Mouse (Mus musculus) midbrain, embryonic 11.5 days (tissue): ENCODE results near the gene Galnt10. TPM values are rescaled to one million over a fixed set of nuclear protein-coding genes. Genes with fewer than 3 reads are reported as not detected.

Experiments used
- ATAC-seq: fragments of 200-750 bp; cut with Nextera tagmentation; 2 replicates; pipeline ENCODE4 v1.8.0; 2017; ENCODE audit warnings: moderate TSS enrichment, moderate library complexity; ENCODE audit not compliant: low FRiP score
- DNase-seq: peaks from one replicate; pipeline ENCODE4 v3.0.0; 2015; ENCODE audit warnings: low spot score; ENCODE audit errors: missing footprints
- H3K27ac ChIP-seq: fragments of 300-500 bp; sonication (generic); 2 replicates; pipeline ENCODE4 v1.5.1; 2014; ENCODE audit warnings: low read depth, low read length
- H3K27me3 ChIP-seq: fragments of 300-500 bp; sonication (generic); 2 replicates; pipeline ENCODE4 v1.6.1; 2014; ENCODE audit warnings: mild to moderate bottlenecking, low read length, moderate library complexity, mixed read lengths; ENCODE audit not compliant: control insufficient read depth, insufficient read depth
- H3K36me3 ChIP-seq: fragments of 300-500 bp; sonication (generic); 2 replicates; pipeline ENCODE4 v1.6.1; 2014; ENCODE audit warnings: mild to moderate bottlenecking, low read length, moderate library complexity, mixed read lengths; ENCODE audit not compliant: control insufficient read depth, insufficient read depth
- H3K4me1 ChIP-seq: fragments of 300-500 bp; sonication (generic); 2 replicates; pipeline ENCODE4 v1.6.1; 2014; ENCODE audit warnings: low read length; ENCODE audit not compliant: control insufficient read depth, insufficient read depth
- H3K4me2 ChIP-seq: fragments of 300-500 bp; sonication (generic); 2 replicates; pipeline ENCODE4 v1.6.1; 2014; ENCODE audit warnings: mild to moderate bottlenecking, moderate library complexity
- H3K4me3 ChIP-seq: fragments of 300-500 bp; sonication (generic); 2 replicates; pipeline ENCODE4 v1.5.1; 2014; ENCODE audit warnings: low read depth, low read length
- H3K9ac ChIP-seq: fragments of 300-500 bp; sonication (generic); 2 replicates; pipeline ENCODE4 v1.6.1; 2014; ENCODE audit warnings: low read length
- H3K9me3 ChIP-seq: fragments of 300-500 bp; sonication (generic); 2 replicates; pipeline ENCODE4 v1.6.1; 2016; ENCODE audit warnings: low read length; ENCODE audit not compliant: control insufficient read depth
- WGBS: fragments of 180-500 bp; shearing (Covaris S2); extraction: QIAGEN DNeasy Blood & Tissue Kit; methylation state at CpG from one replicate; pipeline ENCODE4 v1.1.7; 2014; 5-methylcytosine and 5-hydroxymethylcytosine counted together
- polyA plus RNA-seq: library from polyadenylated mRNA; unstranded; fragments of >200 nt; fragmentation: Nextera tagmentation; extraction: Ambion mirVana; gene quantifications from 2 replicates; pipeline ENCODE4 v1.2.1, GENCODE M21; 2014

The Galnt10 gene
- polyA plus RNA-seq, 1 experiment from 2014 or later = 13.9 TPM

GRCm38 (mm10) chr11:57832552-57833201 lies 187.4 kb downstream of the Galnt10 start, which contains the start of gene Hand1:
Hand1 (minus strand) TSS chr11:57832818.
- H3K27ac ChIP-seq = no peak within 1 kb of the TSS
- H3K4me1 ChIP-seq = peaks cover 9% of the 10 kb centered on the region
- H3K9me3 ChIP-seq = no peaks in the 10 kb centered on the region
- WGBS = under 1% methylated on average over 22 of the region's 23 CpGs
- H3K36me3 ChIP-seq = no peaks in the 10 kb centered on the region
- peak; percentile 95 for DNase-seq
- H3K4me2 ChIP-seq = no peak within 1 kb of the TSS
- no peak within 1 kb of the TSS; the same call in 1 of the 2 replicates for H3K4me3 ChIP-seq
- no peak within 1 kb of the TSS for H3K9ac ChIP-seq
- H3K27me3 ChIP-seq = peaks cover 98% of the 10 kb centered on the region
- no peak for ATAC-seq

DNA sequence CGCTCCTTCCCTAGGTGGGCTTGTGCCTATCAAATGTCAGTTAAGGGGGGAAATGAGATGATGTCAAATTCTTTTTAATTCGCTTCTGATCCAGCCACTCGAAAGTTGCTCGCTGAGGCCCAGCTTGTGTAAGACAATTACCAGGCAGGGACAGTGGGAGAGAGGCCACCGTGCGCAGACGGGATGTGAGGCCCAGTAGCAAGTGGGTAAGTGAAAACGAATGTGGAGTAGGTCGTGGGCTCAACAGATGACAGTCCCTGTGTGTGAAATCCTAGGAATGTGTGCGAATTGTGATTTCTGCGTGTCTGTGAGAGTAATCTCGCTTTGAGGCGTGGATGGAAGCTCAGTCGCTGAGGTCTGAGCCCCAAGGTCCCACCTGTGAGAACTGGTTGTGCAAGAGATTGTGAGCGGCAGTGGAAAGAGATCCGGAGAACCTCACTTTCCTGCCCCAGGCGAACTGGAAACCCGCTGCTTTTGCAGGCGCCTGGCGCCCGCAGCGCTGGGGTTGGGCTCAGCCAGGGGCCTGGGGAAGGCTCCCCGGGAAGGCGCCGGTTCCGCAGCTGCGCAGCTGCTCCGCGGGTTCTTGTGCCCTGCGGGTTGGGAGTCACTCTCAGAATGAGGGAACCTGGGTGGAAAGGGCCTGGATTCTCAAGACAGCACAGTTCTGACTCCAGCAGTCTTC lies 188.2 kb downstream of the Galnt10 start:
- Histone ChIP-seq H3K4me3 (no peak overlapping the region), H3K9ac (no peak overlapping the region), H3K4me2 (no peak overlapping the region), H3K27ac (no peak overlapping the region), H3K36me3 (no peaks in the 10 kb centered on the region), H3K27me3 (peaks cover 98% of the 10 kb centered on the region), H3K9me3 (no peaks in the 10 kb centered on the region), H3K4me1 (peaks cover 6% of the 10 kb centered on the region)
- no peak for ATAC-seq
- under 1% methylated on average over 30 of the region's 30 CpGs for WGBS
- peak; percentile 96 for DNase-seq

- H3K27ac ChIP-seq = no peak overlapping the region
- H3K9ac ChIP-seq = no peak overlapping the region
- ATAC-seq (no peak), DNase-seq (peak; percentile 93)
- no peaks in the 10 kb centered on the region for H3K36me3 ChIP-seq
- no peaks in the 10 kb centered on the region for H3K9me3 ChIP-seq
- no peak overlapping the region for H3K4me2 ChIP-seq
- peaks cover 6% of the 10 kb centered on the region for H3K4me1 ChIP-seq
- H3K27me3 ChIP-seq = peaks cover 99% of the 10 kb centered on the region
- no peak overlapping the region for H3K4me3 ChIP-seq
- WGBS = 6% methylated on average over 6 of the region's 6 CpGs
Measured at GRCm38 (mm10) chr11:57834031-57834430, 188.8 kb downstream of the Galnt10 start.

DNA sequence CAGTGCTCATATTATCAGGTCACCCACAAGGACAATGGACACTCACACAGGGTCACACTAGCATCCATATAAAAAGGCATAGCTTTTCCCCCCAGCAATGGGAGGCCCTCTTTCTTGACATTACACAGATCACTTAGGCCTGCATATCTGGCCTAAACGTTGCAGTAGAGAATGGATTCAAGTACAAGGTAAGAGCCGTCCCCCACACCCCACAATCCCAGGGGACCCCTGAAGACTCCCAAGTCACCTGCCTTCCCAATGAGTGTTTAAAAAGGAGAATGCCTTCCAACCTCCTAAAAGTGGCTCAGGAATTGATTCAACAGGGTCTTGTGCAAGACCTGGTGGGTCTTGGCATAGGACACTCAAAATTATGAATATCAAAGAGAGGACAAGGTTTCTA lies 190.1 kb downstream of the Galnt10 start:
- ATAC-seq (no peak), DNase-seq (peak; percentile 91)
- Histone ChIP-seq H3K9me3 (no peaks in the 10 kb centered on the region), H3K36me3 (no peaks in the 10 kb centered on the region), H3K4me2 (no peak overlapping the region), H3K27me3 (peaks cover 99% of the 10 kb centered on the region), H3K4me1 (no peaks in the 10 kb centered on the region), H3K9ac (no peak overlapping the region), H3K4me3 (no peak overlapping the region), H3K27ac (no peak overlapping the region)
- 6% methylated on average over 2 of the region's 2 CpGs for WGBS

DNA sequence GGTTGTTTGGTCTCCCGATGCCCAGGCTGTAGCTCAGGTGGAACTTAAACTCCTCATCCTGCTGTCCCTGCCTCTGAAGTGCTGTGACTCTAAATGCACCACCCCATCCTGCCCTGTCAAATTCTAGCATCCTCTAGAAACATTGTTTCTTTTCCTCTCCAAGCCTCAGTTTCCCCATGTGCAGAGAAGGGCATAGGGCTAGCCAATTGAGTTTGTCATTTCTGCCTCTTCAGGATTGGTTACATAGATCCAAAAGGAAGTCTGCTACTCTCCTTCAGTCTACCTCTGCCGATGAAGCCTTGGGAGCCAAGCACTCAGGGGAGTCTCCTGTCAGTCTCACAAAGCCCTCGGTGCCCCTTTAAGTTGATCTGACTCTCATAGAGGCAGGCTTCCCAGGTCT lies 190.7 kb downstream of the Galnt10 start:
- Histone ChIP-seq H3K9me3 (no peaks in the 10 kb centered on the region), H3K27ac (no peak overlapping the region), H3K4me3 (no peak overlapping the region), H3K9ac (no peak overlapping the region), H3K4me2 (no peak overlapping the region), H3K4me1 (no peaks in the 10 kb centered on the region), H3K36me3 (no peaks in the 10 kb centered on the region), H3K27me3 (peaks cover 99% of the 10 kb centered on the region)
- ATAC-seq = no peak
- DNase-seq = peak; percentile 90
- WGBS = 8% methylated on average over 3 of the region's 3 CpGs

DNA sequence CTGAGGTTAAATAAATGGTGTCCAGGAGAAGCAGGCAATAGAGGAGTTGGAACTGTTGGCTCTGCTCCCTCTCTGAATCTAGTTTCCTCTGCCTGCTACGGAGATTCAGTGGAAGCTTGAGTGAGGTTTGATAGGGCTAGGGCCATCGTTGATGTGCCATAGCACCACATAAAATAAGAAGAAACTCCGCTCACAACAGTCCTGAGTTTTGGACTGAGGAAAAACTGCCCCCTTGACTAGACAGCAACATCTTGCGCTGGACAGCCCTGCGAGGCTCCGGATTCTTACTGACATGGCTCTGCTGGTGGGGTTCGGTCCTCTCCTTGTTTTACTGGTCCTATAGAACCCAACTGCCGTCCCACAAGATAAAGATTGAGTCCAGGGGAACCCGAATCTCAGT lies 191.2 kb downstream of the Galnt10 start:
- H3K36me3 ChIP-seq = no peaks in the 10 kb centered on the region
- 3% methylated on average over 9 of the region's 9 CpGs for WGBS
- H3K4me1 ChIP-seq = no peaks in the 10 kb centered on the region

More for the DNA sequence above, 191.2 kb downstream of the Galnt10 start:
- DNase-seq (peak; percentile 92), ATAC-seq (no peak)
- Histone ChIP-seq H3K4me2 (no peak overlapping the region), H3K27ac (no peak overlapping the region), H3K9me3 (no peaks in the 10 kb centered on the region), H3K27me3 (peaks cover 99% of the 10 kb centered on the region), H3K9ac (no peak overlapping the region), H3K4me3 (no peak overlapping the region)

Other genes starting within 250 kb of the Galnt10 start
- 52.5 and 56.4 TPM in 2 replicates for gene Fam114a2, start 126.8 kb upstream of the Galnt10 start, polyA plus RNA-seq
- gene Mfap3, start 126.8 kb upstream of the Galnt10 start, polyA plus RNA-seq = 61.9 and 66.0 TPM in 2 replicates
- 14.5 and 14.7 TPM in 2 replicates for gene Sap30l, start 156.2 kb downstream of the Galnt10 start, polyA plus RNA-seq
- not detected in 2 replicates for gene Hand1, start 187.4 kb downstream of the Galnt10 start, polyA plus RNA-seq